Mouse (Mus musculus): ENCODE data around the gene Zfp87. TPM values are rescaled to one million over a fixed set of nuclear protein-coding genes. Genes with fewer than 3 reads are reported as not detected.

Zfp87 gene
- total and polyA plus RNA-seq, 3 experiments = 8.4 to 9.2 (median 8.6) TPM

DNA sequence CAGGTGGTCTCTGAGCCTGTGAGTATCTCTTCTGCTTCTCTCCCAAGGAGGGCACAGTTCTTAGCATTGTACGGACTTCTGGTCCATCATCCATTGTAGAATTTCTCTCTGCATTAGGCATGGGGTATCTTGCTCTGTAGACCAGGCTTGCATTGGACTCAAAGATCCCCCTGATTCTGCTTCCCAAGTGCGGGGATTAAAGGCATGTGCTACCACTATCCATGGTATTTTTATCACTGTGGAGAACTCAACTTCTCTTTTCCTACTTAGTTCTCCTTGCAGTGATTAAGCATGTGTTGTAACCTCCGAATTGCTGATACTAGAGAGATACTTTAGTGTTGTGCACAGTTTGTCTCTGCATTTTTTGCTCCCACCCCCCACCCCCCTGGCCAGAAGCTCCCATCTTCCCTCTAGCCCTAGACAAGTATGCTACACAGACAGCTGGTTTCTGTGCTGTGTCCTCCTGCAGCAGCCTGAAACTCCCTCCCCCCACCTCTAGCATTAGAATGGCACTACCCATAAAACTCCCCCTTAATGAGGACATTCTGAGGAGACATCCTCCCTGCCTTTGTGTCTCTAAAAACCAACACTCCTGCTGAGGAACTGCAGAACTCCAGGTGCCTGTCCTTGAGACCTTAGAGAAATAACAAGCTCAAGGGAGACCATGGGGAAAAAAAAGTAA lies 1.2 kb upstream of the Zfp87 start:
- H3K9ac ChIP-seq (ENCODE audit: low read depth, low read length) = no peak overlapping the region
- no peak for TF ChIP-seq EP300 (IDR thresholded peaks at IDR 0.05; ENCODE audit: insufficient read depth, low read depth, low read length)
- no peak for TF ChIP-seq CTCF (IDR thresholded peaks at IDR 0.05)
- no peak for TF ChIP-seq POLR2A (IDR thresholded peaks at IDR 0.05; ENCODE audit: insufficient read depth, low read depth, low read length)
- H3K27me3 ChIP-seq (ENCODE audit: control insufficient read depth, insufficient read depth, low read length) = no peaks in the 10 kb centered on the region
- no peak overlapping the region for H3K27ac ChIP-seq
- peaks cover 1% of the 10 kb centered on the region for H3K4me1 ChIP-seq (ENCODE audit: control insufficient read depth, insufficient read depth, low read length)
- intact Hi-C loops (cut with DNase I) = loop anchor here (2.0 to 10.0 kb wide), 5 partner anchors 26 to 422 kb away; partner anchors contain the start of genes Gm28044, Gm28557, Zfp595 and Zfp748
- DNase-seq = no peak
- H3K36me3 ChIP-seq (ENCODE audit: control insufficient read depth, insufficient read depth, low read length) = no peaks in the 10 kb centered on the region
- 77% methylated on average over 3 of the region's 3 CpGs for WGBS
- no peak overlapping the region for H3K4me3 ChIP-seq
- H3K79me2 ChIP-seq (replicated peaks; ENCODE audit: control insufficient read depth, insufficient read depth, low read length) = peaks cover 2% of the 10 kb centered on the region; the same call in 1 of the 2 replicates

DNA sequence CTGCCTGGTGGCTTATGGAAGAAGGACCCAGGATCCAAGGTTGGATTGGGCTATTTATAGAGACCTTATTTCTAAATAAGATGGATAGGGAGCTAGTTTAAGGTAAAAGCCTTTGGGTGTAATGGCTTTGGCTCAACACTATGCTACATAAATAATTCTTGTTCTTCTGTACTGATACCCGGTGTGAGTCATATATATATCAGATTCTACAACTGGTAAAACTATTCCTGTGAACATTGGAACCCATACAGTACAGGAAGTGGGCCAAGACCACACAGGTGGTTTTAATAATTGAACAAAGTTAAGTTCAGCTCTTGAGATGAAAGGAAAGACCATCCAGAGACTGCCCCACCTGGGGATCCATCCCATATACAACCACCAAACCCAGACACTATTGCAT lies 25.1 kb downstream of the Zfp87 start:
- no peak for DNase-seq
- Histone ChIP-seq H3K4me3 (no peak overlapping the region; the same call in 1 of the 2 replicates), H3K9ac (ENCODE audit: low read depth, low read length) (no peak overlapping the region), H3K27ac (no peak overlapping the region), H3K36me3 (ENCODE audit: control insufficient read depth, insufficient read depth, low read length) (no peaks in the 10 kb centered on the region), H3K27me3 (ENCODE audit: control insufficient read depth, insufficient read depth, low read length) (no peaks in the 10 kb centered on the region), H3K4me1 (ENCODE audit: control insufficient read depth, insufficient read depth, low read length) (no peaks in the 10 kb centered on the region), H3K79me2 (replicated peaks; ENCODE audit: control insufficient read depth, insufficient read depth, low read length) (no peaks in the 10 kb centered on the region)
- 74% methylated on average over 1 of the region's 1 CpGs for WGBS
- no peak for TF ChIP-seq POLR2A (IDR thresholded peaks at IDR 0.05; ENCODE audit: insufficient read depth, low read depth, low read length)
- intact Hi-C loops (cut with DNase I) = loop anchor here (1.0 to 5.0 kb wide), 3 partner anchors 16 to 256 kb away; partner anchors contain the start of genes Gm26965, Zfp85, Zfp87 and Zfp874b

DNA sequence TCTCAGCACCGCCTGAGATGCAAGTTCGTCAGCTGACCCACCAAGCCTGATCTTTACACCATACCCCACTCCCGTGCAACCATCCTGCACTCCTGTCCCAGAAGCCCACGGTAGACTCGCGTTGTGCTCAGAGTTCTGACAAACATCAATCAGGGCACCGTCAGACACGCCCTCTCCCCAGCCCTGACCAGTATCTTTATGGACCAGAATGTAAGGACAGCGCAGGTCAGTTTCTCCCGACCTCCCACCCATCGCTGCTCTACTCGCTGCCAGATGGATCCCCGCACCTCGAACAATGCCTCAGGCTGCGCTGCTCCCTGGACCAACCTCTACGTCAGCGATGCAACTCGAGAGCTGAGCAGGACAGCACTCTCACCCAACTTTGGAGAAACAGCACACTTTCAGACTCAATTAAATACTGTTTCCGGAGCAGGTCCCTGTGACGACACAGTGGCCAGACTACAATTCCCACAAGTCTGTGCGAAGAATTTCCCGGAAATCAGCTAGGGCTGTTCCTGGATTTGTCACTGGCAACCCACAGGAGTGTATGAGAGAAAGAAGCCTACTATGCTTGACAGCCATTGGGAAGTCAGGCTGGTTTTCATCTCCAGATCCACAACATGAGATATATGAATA lies 25.8 kb downstream of the Zfp87 start, which contains the start of gene Zfp58:
TSS of gene Zfp58 (minus strand) at position 472 of the 636 bp plus-strand sequence.
- H3K4me3 ChIP-seq = peak within 1 kb of the TSS; percentile 69
- intact Hi-C loops (cut with DNase I) = loop anchor here (1.0 to 5.0 kb wide), 3 partner anchors 15 to 257 kb away; partner anchors contain the start of genes Gm26965, Zfp85, Zfp87 and Zfp874b
- peak within 1 kb of the TSS; percentile 83 for H3K9ac ChIP-seq (ENCODE audit: low read depth, low read length)
- no peaks in the 10 kb centered on the region for H3K27me3 ChIP-seq (ENCODE audit: control insufficient read depth, insufficient read depth, low read length)
- no peaks in the 10 kb centered on the region for H3K36me3 ChIP-seq (ENCODE audit: control insufficient read depth, insufficient read depth, low read length)
- DNase-seq = peak; percentile 88
- TF ChIP-seq POLR2A (IDR thresholded peaks at IDR 0.05; ENCODE audit: insufficient read depth, low read depth, low read length) (peak; percentile 78), EP300 (IDR thresholded peaks at IDR 0.05; ENCODE audit: insufficient read depth, low read depth, low read length) (0 out of 2 replicates have a peak, but pooled peaks have one; percentile 28), CTCF (IDR thresholded peaks at IDR 0.05) (no peak)
- peak within 1 kb of the TSS; percentile 74 for H3K27ac ChIP-seq
- no peaks in the 10 kb centered on the region for H3K79me2 ChIP-seq (replicated peaks; ENCODE audit: control insufficient read depth, insufficient read depth, low read length)
- H3K4me1 ChIP-seq (ENCODE audit: control insufficient read depth, insufficient read depth, low read length) = no peaks in the 10 kb centered on the region
- WGBS = under 1% methylated on average over 22 of the region's 22 CpGs

GRCm38 (mm10) chr13:67495631-67496030 lies 30.3 kb downstream of the Zfp87 start:
- Histone ChIP-seq H3K4me3 (no peak overlapping the region), H3K36me3 (ENCODE audit: control insufficient read depth, insufficient read depth, low read length) (peaks cover 8% of the 10 kb centered on the region), H3K27ac (no peak overlapping the region), H3K4me1 (ENCODE audit: control insufficient read depth, insufficient read depth, low read length) (no peaks in the 10 kb centered on the region), H3K9ac (ENCODE audit: low read depth, low read length) (no peak overlapping the region), H3K27me3 (ENCODE audit: control insufficient read depth, insufficient read depth, low read length) (no peaks in the 10 kb centered on the region), H3K79me2 (replicated peaks; ENCODE audit: control insufficient read depth, insufficient read depth, low read length) (no peaks in the 10 kb centered on the region)
- no peak for DNase-seq
- no peak for TF ChIP-seq CTCF (IDR thresholded peaks at IDR 0.05)
- no peak for TF ChIP-seq POLR2A (IDR thresholded peaks at IDR 0.05; ENCODE audit: insufficient read depth, low read depth, low read length)
- WGBS = 100% methylated on average over 1 of the region's 1 CpGs
- intact Hi-C loops (cut with DNase I) = no loop called here

DNA sequence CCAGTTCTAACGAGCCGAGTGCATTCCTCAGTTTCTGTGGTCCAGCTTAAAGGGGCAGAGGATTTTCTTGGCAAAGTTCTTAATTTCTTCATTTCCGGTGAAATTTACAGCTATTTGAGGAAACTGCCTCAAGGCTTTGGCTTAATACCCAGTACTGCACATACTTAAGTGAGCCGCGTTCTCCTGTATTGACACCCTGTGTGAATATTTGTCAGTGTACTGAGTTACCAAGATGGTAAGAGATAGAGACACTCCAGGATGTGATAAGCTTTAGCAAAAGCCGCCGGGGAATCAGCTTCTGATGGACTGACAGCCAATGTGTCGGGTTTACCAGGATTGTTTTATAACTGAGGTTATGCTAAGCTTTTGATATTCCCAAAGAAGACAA lies 41.6 kb downstream of the Zfp87 start:
- H3K4me3 ChIP-seq = peak overlapping the region; percentile 80
- peak overlapping the region; percentile 96 for H3K27ac ChIP-seq
- peaks cover 16% of the 10 kb centered on the region for H3K36me3 ChIP-seq (ENCODE audit: control insufficient read depth, insufficient read depth, low read length)
- H3K27me3 ChIP-seq (ENCODE audit: control insufficient read depth, insufficient read depth, low read length) = no peaks in the 10 kb centered on the region
- WGBS = 10% methylated on average over 8 of the region's 8 CpGs
- TF ChIP-seq POLR2A (IDR thresholded peaks at IDR 0.05; ENCODE audit: insufficient read depth, low read depth, low read length) = no peak; the same call in 1 of the 2 replicates
- no peak for TF ChIP-seq CTCF (IDR thresholded peaks at IDR 0.05)
- no peak for TF ChIP-seq EP300 (IDR thresholded peaks at IDR 0.05; ENCODE audit: insufficient read depth, low read depth, low read length)
- intact Hi-C loops (cut with DNase I) = loop anchor here (1.0 to 10.0 kb wide), 4 partner anchors 16 to 310 kb away; partner anchors contain the start of genes Rsl1, Zfp58 and Zfp874a
- H3K9ac ChIP-seq (ENCODE audit: low read depth, low read length) = peak overlapping the region; percentile 49
- peaks cover 4% of the 10 kb centered on the region for H3K4me1 ChIP-seq (ENCODE audit: control insufficient read depth, insufficient read depth, low read length)
- H3K79me2 ChIP-seq (replicated peaks; ENCODE audit: control insufficient read depth, insufficient read depth, low read length) = no peaks in the 10 kb centered on the region; the same call in 1 of the 2 replicates
- DNase-seq = no peak

Measured in heart, adult 2 months (tissue).